Mouse (Mus musculus) embryonic facial prominence, embryonic 15.5 days (tissue): ENCODE measurements around the gene Prr23a1. TPM values are rescaled to one million over a fixed set of nuclear protein-coding genes. Genes with fewer than 3 reads are reported as not detected.
"Not testable (repeated sequence)": the region's sequence is repeated elsewhere in the genome, so short reads cannot be mapped to it uniquely, and the experiment has no call there.

Experiments
- ATAC-seq: fragments of 200-750 bp; cut with Nextera tagmentation; 2 replicates; pipeline ENCODE4 v1.8.0; 2017; ENCODE audit warnings: low read depth, moderate TSS enrichment; ENCODE audit not compliant: insufficient number of reproducible peaks, low FRiP score, low TSS enrichment
- H3K27ac ChIP-seq: fragments of 300-500 bp; sonication (generic); replicated peaks from 2 replicates; pipeline ENCODE4 v1.5.1; 2015; ENCODE audit warnings: mild to moderate bottlenecking, inconsistent platforms
- H3K27me3 ChIP-seq: fragments of 300-500 bp; sonication (generic); 2 replicates; pipeline ENCODE4 v1.6.1; 2015; ENCODE audit warnings: inconsistent platforms
- H3K36me3 ChIP-seq: fragments of 300-500 bp; sonication (generic); 2 replicates; pipeline ENCODE4 v1.6.1; 2015; ENCODE audit warnings: mild to moderate bottlenecking, inconsistent platforms
- H3K4me1 ChIP-seq: fragments of 300-500 bp; sonication (generic); 2 replicates; pipeline ENCODE4 v1.6.1; 2015; ENCODE audit warnings: inconsistent platforms
- H3K4me2 ChIP-seq: fragments of 300-500 bp; sonication (generic); replicated peaks from 2 replicates; pipeline ENCODE4 v1.6.1; 2015; ENCODE audit warnings: mild to moderate bottlenecking, inconsistent platforms
- H3K4me3 ChIP-seq: fragments of 300-500 bp; sonication (generic); replicated peaks from 2 replicates; pipeline ENCODE4 v1.5.1; 2015; ENCODE audit warnings: mild to moderate bottlenecking, inconsistent platforms
- H3K9ac ChIP-seq: fragments of 300-500 bp; sonication (generic); 2 replicates; pipeline ENCODE4 v1.6.1; 2015; ENCODE audit warnings: inconsistent platforms
- H3K9me3 ChIP-seq: fragments of 300-500 bp; sonication (generic); replicated peaks from 2 replicates; pipeline ENCODE4 v1.6.1; 2016; ENCODE audit warnings: inconsistent platforms
- WGBS: fragments of 180-500 bp; shearing (Covaris S2); methylation state at CpG from one replicate; pipeline ENCODE4 v1.1.7; 2015; 5-methylcytosine and 5-hydroxymethylcytosine counted together
- polyA plus RNA-seq: library from polyadenylated mRNA; unstranded; fragments of >200 nt; fragmentation: Nextera tagmentation; extraction: Ambion mirVana; gene quantifications from 2 replicates; pipeline ENCODE4 v1.2.1, GENCODE M21; 2015

The Prr23a1 gene
- not detected in 2 replicates for polyA plus RNA-seq

GRCm38 (mm10) chr9:98842117-98842516 is at the start of gene Prr23a1:
Gene Prr23a1, plus strand, starts transcription at chr9:98842503.
- Histone ChIP-seq H3K9me3 (no peaks in the 10 kb centered on the region), H3K9ac (no peak within 1 kb of the TSS), H3K36me3 (no peaks in the 10 kb centered on the region), H3K27ac (no peak within 1 kb of the TSS), H3K4me1 (no peaks in the 10 kb centered on the region), H3K4me2 (peak within 1 kb of the TSS; percentile 24; the same call in 1 of the 2 replicates), H3K4me3 (no peak within 1 kb of the TSS), H3K27me3 (no peaks in the 10 kb centered on the region)
- 58% methylated on average over 22 of the region's 22 CpGs for WGBS
- ATAC-seq: no peak

- 62% methylated on average over 1 of the region's 1 CpGs for WGBS
- no peak overlapping the region for H3K27ac ChIP-seq
- H3K27me3 ChIP-seq: no peaks in the 10 kb centered on the region
- peaks cover 4% of the 10 kb centered on the region; the same call in 1 of the 2 replicates for H3K4me1 ChIP-seq
- no peak overlapping the region for H3K9ac ChIP-seq
- no peak for ATAC-seq
- no peaks in the 10 kb centered on the region for H3K36me3 ChIP-seq
- no peaks in the 10 kb centered on the region for H3K9me3 ChIP-seq
- no peak overlapping the region for H3K4me2 ChIP-seq
- no peak overlapping the region for H3K4me3 ChIP-seq
Observed at GRCm38 (mm10) chr9:98799021-98799420, 43.3 kb upstream of the Prr23a1 start.

- Histone ChIP-seq H3K27me3 (no peaks in the 10 kb centered on the region), H3K4me3 (no peak overlapping the region; the same call in 1 of the 2 replicates), H3K9ac (no peak overlapping the region), H3K27ac (peak overlapping the region; percentile 60), H3K9me3 (no peaks in the 10 kb centered on the region), H3K4me1 (peaks cover 14% of the 10 kb centered on the region), H3K4me2 (peak overlapping the region; percentile 35), H3K36me3 (no peaks in the 10 kb centered on the region)
- 39% methylated on average over 12 of the region's 12 CpGs for whole genome bisulfite sequencing
- ATAC-seq: no peak
Observed at GRCm38 (mm10) chr9:98803971-98804370, 38.3 kb upstream of the Prr23a1 start.

GRCm38 (mm10) chr9:98805511-98805910 is 36.8 kb upstream of the Prr23a1 start:
- no peak for ATAC-seq
- 75% methylated on average over 15 of the region's 15 CpGs for WGBS
- H3K27ac ChIP-seq: no peak overlapping the region
- no peak overlapping the region for H3K9ac ChIP-seq
- no peaks in the 10 kb centered on the region for H3K9me3 ChIP-seq
- no peaks in the 10 kb centered on the region for H3K27me3 ChIP-seq
- H3K4me2 ChIP-seq: no peak overlapping the region
- H3K36me3 ChIP-seq: no peaks in the 10 kb centered on the region
- peaks cover 14% of the 10 kb centered on the region for H3K4me1 ChIP-seq
- H3K4me3 ChIP-seq: no peak overlapping the region

- H3K4me3 ChIP-seq: no peak overlapping the region
- no peak overlapping the region for H3K9ac ChIP-seq
- H3K9me3 ChIP-seq: no peaks in the 10 kb centered on the region
- no peaks in the 10 kb centered on the region for H3K27me3 ChIP-seq
- H3K36me3 ChIP-seq: no peaks in the 10 kb centered on the region
- H3K27ac ChIP-seq: no peak overlapping the region
- H3K4me1 ChIP-seq: peaks cover 14% of the 10 kb centered on the region
- 68% methylated on average over 3 of the region's 3 CpGs for whole genome bisulfite sequencing
- no peak for ATAC-seq
- H3K4me2 ChIP-seq: no peak overlapping the region
Observed at GRCm38 (mm10) chr9:98805934-98806333, 36.4 kb upstream of the Prr23a1 start.

- H3K4me3 ChIP-seq: no peak overlapping the region
- no peaks in the 10 kb centered on the region for H3K27me3 ChIP-seq
- H3K4me1 ChIP-seq: peaks cover 14% of the 10 kb centered on the region
- H3K9me3 ChIP-seq: no peaks in the 10 kb centered on the region
- H3K27ac ChIP-seq: no peak overlapping the region
- 76% methylated on average over 8 of the region's 8 CpGs for WGBS
- ATAC-seq: no peak
- no peak overlapping the region for H3K4me2 ChIP-seq
- H3K36me3 ChIP-seq: no peaks in the 10 kb centered on the region
- no peak overlapping the region for H3K9ac ChIP-seq
Observed at GRCm38 (mm10) chr9:98807631-98808030, 34.7 kb upstream of the Prr23a1 start.

GRCm38 (mm10) chr9:98809526-98809925 is 32.8 kb upstream of the Prr23a1 start:
- not testable (repeated sequence) for H3K36me3 ChIP-seq, H3K27me3 ChIP-seq, H3K9me3 ChIP-seq, H3K4me2 ChIP-seq, H3K4me3 ChIP-seq, H3K27ac ChIP-seq, H3K9ac ChIP-seq, ATAC-seq, H3K4me1 ChIP-seq
- 38% methylated on average over 2 of the region's 2 CpGs for WGBS

- Histone ChIP-seq H3K9ac (no peak overlapping the region), H3K4me1 (no peaks in the 10 kb centered on the region)
- 66% methylated on average over 3 of the region's 3 CpGs for WGBS
Observed at GRCm38 (mm10) chr9:98816066-98816465, 26.2 kb upstream of the Prr23a1 start.

GRCm38 (mm10) chr9:98817592-98817991 is 24.7 kb upstream of the Prr23a1 start:
- no peak overlapping the region for H3K4me3 ChIP-seq
- 88% methylated on average over 7 of the region's 7 CpGs for WGBS
- H3K36me3 ChIP-seq: no peaks in the 10 kb centered on the region
- H3K27ac ChIP-seq: no peak overlapping the region
- H3K9me3 ChIP-seq: no peaks in the 10 kb centered on the region
- H3K4me2 ChIP-seq: no peak overlapping the region
- ATAC-seq: no peak
- H3K27me3 ChIP-seq: no peaks in the 10 kb centered on the region
- H3K4me1 ChIP-seq: no peaks in the 10 kb centered on the region
- no peak overlapping the region for H3K9ac ChIP-seq

More at GRCm38 (mm10) chr9:98816066-98816465, 26.2 kb upstream of the Prr23a1 start:
- Histone ChIP-seq H3K4me3 (no peak overlapping the region), H3K27me3 (no peaks in the 10 kb centered on the region), H3K27ac (no peak overlapping the region), H3K4me2 (no peak overlapping the region), H3K9me3 (no peaks in the 10 kb centered on the region), H3K36me3 (no peaks in the 10 kb centered on the region)
- no peak for ATAC-seq

GRCm38 (mm10) chr9:98818971-98819370 is 23.3 kb upstream of the Prr23a1 start:
- H3K4me2 ChIP-seq: no peak overlapping the region
- H3K36me3 ChIP-seq: no peaks in the 10 kb centered on the region
- H3K9me3 ChIP-seq: no peaks in the 10 kb centered on the region
- H3K27ac ChIP-seq: no peak overlapping the region
- no peaks in the 10 kb centered on the region for H3K27me3 ChIP-seq
- WGBS: 77% methylated on average over 5 of the region's 5 CpGs
- no peak overlapping the region for H3K4me3 ChIP-seq
- no peak for ATAC-seq
- no peak overlapping the region for H3K9ac ChIP-seq
- no peaks in the 10 kb centered on the region for H3K4me1 ChIP-seq

- H3K4me1 ChIP-seq: no peaks in the 10 kb centered on the region
- ATAC-seq: no peak
- 91% methylated on average over 2 of the region's 2 CpGs for WGBS
- H3K27ac ChIP-seq: no peak overlapping the region
- H3K4me2 ChIP-seq: no peak overlapping the region
- no peaks in the 10 kb centered on the region for H3K9me3 ChIP-seq
- H3K9ac ChIP-seq: no peak overlapping the region
- no peak overlapping the region for H3K4me3 ChIP-seq
- H3K36me3 ChIP-seq: no peaks in the 10 kb centered on the region
- no peaks in the 10 kb centered on the region for H3K27me3 ChIP-seq
Observed at GRCm38 (mm10) chr9:98819481-98819880, 22.8 kb upstream of the Prr23a1 start.

GRCm38 (mm10) chr9:98820461-98820860 is 21.8 kb upstream of the Prr23a1 start:
- H3K9ac ChIP-seq: no peak overlapping the region
- H3K4me3 ChIP-seq: no peak overlapping the region
- H3K36me3 ChIP-seq: no peaks in the 10 kb centered on the region
- no peak overlapping the region for H3K4me2 ChIP-seq
- H3K27me3 ChIP-seq: no peaks in the 10 kb centered on the region
- 83% methylated on average over 4 of the region's 4 CpGs for WGBS
- no peak for ATAC-seq
- H3K27ac ChIP-seq: no peak overlapping the region
- H3K4me1 ChIP-seq: no peaks in the 10 kb centered on the region
- H3K9me3 ChIP-seq: no peaks in the 10 kb centered on the region
